Mouse (Mus musculus) brain, embryonic 18.5 days (tissue): ENCODE measurements around the gene Ighmbp2.

Experiments used
- DNase-seq: peaks from one replicate; pipeline ENCODE4 v3.0.0-alpha.2; 2012; ENCODE audit warnings: low read depth, low spot score

Gene Ighmbp2

DNA sequence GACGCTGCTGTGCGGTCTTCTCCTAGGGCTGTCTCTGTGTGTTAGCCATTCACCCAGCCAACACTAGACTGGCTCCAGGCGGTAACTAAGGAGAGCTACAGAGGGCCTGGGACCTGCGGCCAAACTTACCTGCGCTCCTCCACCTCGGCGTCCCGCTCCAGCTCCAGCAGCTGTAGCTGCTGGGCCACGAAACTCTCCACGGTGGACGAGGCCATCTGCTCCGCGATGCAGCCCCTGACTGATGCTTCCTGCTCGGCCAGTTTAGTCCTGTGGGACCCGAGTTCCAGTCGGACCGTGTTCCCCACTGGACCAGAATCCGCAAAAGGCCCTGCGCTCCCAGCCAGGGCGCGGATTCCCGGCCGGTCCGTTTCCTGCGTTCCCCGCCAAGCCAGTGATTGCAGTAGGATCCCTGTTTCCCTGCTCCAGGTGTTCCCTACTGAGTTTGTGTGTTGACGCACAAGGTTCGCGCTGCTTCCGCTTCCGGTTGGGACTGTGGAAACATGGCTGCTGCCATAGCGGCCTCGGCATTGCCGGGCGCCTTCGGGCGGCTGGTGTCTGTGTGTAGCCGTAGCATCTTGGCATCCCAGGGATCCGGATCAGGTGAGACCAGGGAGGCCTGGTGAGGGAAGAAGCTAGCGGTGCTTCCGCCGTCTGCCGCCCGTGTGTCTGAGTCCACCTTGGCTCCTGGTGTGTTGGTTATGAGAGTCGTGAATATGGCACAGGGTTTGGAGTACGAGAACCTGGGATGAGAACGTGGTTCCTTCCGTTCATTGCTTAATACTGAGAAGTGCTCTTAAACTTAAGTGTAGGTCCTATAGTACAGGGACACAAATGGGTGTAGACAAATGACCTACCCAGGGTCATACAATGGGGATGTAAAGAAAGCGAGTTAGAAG lies at the start of gene Ighmbp2, which contains the start of gene Mrpl21:
Gene Ighmbp2 (minus strand): TSS at position 446 of the 896 bp plus-strand sequence.
Gene Mrpl21 (plus strand): TSS at position 330 of the 896 bp plus-strand sequence.
- DNase-seq = peak; percentile 82

DNA sequence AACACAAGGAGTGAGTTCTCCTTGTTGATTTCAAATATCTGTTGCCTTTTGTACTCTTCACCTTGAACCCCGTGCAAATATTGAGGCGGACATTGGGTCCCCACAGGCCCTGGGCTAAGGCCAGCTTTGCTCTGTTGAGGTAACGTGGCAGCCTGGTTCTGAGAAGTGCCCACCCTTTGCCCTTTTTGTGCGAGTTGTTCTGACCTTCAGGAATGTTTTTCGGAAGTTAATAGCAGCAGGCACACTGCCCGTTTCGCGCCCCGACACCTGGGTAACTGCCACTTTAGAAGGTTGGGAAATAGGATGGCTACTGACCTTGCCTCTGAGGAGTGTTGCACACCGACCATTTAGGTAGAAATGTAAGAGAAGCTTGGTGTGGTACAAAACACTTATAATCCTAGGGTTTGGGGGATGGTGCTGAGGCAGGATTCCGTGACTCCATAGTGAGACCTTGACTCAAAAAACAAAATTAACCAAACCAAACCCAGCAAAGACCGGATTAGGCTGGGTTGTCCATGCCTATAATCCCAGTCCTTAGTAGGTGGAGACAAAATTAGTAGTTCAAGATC lies 43.7 kb upstream of the Ighmbp2 start:
- DNase-seq = no peak

DNA sequence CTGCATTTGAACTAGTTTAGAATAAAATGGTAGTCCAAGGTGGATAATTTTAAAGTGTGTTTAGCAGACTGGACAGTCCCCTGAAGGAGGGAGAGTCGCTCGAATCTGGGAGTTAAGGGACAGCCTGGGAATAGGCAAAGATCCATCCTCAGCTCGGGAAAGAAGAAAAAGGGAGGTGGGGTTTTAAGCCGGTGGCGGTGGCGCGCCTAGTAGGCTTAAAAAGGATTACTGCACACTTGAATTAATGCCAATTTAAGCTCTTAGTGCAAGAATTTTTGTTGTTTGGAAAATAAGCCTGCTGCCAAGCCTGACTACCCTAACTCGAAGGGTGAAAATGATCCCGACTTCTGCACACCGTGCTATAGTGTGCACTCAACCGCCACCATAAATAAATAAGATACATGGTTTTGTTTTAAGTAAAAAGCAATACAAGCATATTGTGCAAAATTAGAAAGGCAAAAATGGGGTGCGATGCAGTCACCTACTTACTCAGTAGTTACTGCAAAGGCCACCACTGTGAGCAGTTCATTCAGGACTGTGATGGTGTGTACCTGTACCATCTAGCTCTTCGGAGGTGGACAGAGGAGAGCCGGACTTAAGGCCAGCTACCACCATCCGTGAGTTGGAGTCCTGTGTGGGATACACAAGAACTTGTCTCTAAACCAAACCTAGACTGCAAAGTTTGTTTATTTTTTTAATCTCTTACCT lies 43.1 kb upstream of the Ighmbp2 start:
- no peak for DNase-seq

DNA sequence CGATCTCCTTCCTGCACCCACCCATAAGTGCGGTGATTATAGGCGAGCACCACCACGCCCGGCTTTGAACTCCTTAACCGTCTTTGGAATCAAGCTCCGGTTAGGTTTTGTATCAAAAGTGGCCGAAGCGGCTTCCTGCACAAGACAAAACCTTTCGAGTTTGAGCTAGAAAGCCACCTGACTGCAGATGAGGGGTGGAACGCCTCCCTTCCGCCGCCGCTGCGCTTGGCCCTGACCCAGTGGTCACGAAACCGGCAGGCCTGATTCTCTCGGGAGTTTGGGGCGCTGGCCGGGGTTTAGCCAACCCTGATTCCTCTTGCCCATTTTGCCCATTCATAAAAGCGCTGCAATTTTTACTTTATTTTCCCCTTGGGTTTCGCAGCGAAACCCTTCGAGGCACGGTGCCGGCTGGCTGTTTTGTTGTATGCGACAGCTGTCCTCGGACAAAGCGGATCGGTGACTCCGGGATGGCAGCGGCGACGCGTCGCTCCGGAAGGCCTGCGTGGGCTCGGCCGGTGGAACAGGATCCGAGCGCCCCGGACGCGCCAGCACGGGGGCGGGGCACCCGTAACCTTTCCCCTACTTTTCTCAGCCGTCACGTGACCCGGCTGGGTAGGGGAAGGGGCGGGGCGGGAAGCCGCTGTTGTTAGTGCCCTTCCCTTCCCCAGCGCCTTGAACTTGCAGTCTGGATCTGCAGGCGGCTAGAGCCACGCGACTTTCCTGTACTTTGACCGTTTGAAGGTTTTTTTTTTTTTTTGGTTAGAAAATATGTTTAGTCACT lies 42.3 kb upstream of the Ighmbp2 start:
- DNase-seq = peak; percentile 54

DNA sequence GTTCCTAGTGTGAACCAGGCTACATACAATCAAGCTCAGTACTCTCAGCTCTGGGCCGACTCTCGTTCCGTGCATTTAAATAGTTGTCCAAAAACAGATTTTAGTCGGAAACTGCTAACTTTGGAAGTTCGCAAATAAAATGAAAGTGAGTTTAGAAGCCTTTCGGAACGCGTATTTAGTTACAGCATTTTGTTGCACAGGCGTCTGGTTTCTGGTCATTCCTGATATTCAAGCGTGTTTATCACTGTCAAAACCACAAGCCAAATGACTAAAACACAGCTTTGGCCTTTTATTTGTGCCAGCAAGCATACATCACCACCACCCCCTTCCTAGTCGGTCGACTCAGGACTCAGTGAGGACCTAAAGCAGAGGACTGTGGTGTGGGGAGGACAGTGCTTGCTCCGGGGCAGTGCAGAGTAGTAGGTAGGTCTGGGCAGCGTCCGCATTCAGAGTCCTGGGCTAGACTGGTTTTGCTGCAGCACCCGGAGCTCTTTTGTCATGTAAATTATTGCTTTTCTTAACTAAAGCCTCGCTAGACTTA lies 41.5 kb upstream of the Ighmbp2 start:
- no peak for DNase-seq

DNA sequence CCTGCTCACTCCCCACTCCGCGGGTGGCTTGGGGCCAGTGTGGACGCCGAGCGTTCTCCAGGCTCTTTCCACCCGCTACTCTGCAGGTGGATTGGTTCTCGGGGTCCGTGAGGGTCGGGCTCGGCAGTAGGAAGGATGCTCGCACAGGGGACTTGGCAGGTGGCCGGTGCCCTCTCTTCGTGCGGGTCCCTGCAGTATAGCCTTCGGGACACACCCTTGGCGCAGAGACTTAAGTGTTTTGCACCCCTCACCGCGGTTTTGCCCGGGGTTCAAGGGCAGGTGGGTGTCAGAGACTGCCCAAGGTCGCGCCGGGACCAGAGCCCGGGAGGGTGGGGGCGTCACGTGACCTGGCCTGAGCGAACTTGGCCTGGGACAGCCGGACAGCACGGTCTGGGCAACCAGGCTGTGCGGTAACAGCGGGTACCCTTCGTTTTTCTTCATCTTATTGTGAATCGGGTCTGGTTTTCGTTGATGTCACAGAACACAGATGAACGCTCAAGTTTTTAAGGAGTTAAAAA lies 41.0 kb upstream of the Ighmbp2 start:
- DNase-seq = no peak

DNA sequence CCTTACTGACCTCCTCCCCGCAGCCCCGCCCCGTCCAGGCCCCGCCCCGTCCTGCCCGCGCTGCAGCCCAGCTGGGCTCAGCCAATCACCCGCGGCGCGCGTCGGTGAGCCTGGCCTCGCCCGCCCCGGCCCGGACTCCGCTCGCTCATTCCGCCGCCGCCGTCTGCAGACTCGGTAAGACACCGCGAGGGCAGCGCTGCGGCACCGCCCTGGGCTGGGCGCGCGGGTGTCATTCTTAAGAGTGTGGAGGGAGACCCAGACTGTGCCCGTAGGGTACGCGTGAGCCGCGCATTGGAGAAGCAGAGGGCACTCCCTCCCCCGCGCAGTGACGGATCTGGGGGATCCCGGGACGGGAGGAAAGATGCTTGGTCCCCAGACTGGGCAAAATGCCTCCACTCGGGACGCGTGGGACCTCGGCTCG lies 40.4 kb upstream of the Ighmbp2 start:
- DNase-seq = no peak

DNA sequence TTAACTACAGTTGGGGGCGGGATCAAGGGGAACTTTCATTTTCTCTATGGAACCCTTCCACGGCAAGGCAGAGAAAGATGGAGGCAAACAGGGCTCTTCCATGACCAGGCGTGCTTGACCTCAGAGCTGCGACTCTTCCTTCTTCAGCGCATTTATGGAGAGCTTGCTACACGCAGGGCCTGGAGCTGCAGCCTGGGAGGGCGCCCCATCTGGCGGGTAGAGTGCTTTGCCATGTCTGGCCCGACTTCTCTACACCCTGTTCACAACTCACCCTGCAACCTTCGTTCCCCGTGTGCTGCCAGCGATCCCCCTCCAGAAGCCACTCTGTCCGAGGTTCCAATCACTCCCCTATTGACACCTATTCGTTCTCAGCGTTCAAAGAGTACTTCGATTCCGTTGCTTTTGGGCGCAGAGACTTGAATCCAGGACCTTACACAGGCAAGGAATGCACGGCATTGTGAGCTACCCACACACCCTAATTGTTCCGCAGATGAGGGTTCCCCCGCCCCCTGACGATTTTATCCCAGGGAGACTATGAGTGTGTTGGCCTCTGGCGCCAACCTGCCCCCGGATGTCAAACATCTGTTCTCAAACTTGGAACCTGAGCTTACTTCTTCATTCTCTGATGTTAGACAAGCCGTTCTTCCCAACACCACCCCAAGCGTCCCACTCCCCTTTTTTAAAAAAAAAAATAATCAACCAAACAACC lies 39.6 kb upstream of the Ighmbp2 start, which contains the start of gene Cpt1a:
Gene Cpt1a (plus strand): TSS at position 74 of the 709 bp plus-strand sequence.
- no peak for DNase-seq

DNA sequence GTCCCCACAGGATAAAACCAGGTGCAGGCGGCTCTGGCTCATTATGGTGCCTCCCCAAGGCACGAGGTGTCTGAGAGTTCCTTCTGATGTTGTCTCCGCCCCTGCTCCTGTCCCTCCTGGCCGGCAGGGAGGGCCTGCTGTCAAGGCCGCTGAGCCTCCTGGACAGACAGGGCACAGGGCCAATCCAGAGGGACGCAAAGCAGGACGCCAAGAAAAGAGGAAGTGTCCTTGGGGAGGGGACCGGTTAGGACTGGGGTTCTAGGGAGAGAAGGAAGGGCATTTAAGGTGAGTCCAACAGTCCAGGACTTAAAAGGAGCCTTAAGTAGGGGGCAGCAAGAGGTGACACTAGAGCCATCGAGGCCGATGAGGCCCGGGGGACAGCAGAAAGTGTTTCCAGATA lies 38.8 kb upstream of the Ighmbp2 start:
- no peak for DNase-seq

DNA sequence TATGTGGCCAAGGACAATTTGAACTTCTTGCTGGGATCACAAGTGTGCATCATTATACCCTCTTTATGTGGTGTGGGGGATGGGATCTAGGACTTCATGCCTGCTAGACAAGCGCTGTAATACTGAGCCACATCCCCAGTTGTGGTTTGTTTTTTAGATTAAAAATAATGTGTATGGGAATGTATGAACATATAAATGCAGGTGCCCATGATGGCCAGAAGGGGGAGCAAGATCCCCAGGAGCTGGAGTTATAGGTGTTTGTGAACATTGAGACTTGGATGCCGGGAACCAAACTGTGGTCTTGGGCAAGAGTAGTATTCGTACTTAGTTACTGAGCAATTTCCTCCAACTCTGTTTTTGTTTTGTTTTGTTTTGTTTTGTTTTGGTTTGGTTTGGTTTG lies 38.0 kb upstream of the Ighmbp2 start:
- no peak for DNase-seq

DNA sequence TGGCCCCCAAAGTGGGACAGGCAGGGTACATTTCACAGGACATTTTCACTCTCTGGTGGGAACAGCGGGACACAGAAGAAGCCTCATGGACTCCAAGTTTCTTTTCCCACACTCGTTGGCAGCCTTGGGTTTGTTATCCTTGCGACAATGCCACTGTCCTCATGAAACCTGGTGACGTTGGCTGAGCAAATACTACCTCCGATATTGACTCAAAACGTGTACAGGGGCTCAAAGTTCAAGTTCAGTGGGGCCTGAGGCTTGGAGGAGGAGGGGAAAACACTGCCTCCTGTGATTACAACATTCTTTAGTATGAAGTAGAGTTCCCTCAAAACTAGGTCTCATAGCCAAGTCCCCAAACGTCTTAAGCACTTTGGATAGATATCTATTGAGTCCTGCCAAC lies 37.3 kb upstream of the Ighmbp2 start:
- no peak for DNase-seq

DNA sequence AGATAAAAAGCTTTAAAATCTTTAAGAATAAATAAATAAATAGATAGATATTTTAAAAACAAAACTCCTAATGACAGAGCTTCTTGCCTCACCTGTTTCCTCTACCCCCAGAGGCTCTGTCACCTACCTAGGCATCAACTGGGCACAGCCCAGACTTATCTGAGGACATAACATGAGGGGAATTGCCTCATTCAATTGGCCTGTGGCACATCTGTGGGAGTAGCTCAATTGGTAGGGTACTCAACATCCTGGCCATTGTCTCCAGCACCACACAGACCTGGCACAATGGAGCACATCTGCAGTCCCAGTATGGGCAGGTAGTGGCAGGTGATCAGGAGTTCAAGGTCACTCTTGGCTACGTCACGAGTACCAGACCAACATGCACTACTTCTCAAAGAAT lies 36.5 kb upstream of the Ighmbp2 start:
- no peak for DNase-seq

DNA sequence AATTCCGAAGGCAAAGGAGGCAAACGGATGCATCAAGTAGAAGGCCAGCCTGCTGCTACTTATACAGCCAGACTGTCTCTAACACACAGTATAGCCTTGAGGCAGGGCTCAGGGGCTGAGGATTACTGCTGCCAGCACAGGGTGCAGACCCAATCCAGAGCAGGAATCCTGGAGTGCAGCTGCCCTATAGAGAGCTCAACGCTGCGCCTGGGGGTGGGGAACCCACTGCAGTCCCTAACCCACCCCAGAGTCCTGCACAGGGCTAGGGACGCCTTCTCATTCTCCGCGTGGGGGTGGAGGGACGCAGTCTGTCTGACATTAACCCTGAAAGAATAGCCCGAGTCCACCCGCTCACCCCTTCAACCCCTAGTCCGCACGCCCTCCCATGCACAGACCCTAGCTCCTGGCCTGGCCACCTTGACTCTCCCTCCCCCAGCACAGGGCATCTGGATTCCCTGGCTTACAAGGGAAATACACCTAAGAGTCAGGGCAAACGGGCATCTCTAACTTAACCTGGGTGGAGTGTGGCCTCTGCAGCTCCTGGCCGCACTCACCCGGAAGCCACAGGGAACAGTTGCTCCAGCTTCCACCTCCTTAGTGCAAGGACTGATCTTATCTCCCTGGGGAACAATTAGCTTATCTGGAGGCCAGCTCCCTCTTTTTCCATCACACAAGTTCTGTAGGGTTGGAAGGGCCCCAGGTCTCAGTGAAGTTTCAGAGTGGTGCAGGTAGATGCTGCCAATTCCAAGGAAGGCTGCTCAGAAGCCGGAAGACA lies 24.5 kb upstream of the Ighmbp2 start:
- DNase-seq = no peak

DNA sequence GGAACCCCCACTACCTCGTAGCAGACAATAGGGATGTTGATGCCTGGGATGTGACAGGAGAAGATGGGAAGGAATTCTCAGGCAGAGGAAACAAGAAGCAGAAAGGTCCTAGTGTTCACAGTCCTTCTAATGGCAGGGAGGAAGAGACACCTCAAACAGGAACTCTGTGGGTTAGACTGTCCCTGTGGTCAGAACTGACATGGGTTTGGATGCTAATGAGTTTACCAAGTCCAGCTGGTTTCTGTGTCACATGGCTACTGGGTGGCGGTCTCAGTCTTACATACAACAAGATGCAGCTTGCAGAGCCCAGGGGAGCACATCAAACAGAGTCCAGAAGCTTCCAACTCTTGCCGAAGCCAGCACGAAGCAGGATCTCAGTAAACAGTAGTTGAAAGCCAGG lies 21.2 kb upstream of the Ighmbp2 start:
- no peak for DNase-seq

DNA sequence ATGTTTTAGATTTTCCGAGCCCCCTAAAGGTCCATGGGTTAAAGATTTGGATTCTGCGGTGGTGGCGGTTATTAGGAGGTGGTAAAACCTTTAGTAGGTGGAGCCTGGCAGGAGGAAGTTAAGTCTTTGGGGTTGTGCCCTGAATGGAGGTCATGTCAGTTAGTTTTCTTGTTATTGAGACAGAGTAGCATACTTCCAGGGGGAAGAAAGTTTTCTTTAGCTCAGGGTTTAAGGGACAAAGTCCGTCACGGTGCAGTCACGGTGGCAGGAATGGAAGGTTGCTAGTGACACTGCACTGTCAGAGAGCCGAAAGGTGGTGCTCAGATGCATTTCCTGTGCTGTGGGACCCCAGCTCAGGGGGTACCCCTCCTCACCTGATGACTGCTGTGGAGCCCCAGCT lies 15.0 kb upstream of the Ighmbp2 start:
- DNase-seq = no peak

DNA sequence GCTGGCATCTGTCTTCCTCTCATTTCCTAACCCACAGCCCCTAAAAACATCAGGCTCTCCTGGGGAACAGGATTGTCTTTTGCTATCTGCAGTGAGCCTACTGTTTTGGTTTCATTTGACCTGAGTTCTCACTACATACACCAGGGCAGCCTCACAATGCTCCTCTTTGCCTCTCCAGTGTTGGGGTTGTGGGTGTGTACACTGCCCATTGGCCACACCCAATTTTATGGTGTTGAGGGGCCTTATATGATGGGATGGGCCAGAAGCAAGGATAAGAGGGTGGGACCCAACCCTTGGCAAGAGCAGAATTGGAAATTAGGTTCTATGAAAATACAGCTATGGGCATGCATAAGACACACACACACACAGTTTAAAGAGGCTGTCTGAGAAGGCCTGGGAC lies 14.2 kb upstream of the Ighmbp2 start:
- DNase-seq = no peak

DNA sequence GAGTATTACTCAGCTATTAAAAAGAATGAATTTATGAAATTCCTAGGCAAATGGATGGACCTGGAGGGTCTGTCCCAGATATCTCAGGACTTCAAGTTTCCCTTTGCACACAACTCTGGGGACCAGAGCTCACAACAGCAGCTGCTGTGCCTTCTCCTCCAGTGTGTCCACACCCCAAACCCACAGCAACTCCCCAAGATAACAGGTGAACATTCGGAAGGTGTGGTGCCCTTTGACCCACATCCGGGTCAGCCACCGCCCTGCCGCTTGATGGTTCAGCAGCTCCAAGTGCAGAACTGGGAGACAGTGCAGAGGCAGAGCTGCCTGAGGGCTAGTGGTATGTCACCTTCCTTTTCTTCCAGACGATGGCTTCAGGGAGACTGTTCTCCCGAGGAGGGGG lies 12.4 kb upstream of the Ighmbp2 start:
- no peak for DNase-seq

DNA sequence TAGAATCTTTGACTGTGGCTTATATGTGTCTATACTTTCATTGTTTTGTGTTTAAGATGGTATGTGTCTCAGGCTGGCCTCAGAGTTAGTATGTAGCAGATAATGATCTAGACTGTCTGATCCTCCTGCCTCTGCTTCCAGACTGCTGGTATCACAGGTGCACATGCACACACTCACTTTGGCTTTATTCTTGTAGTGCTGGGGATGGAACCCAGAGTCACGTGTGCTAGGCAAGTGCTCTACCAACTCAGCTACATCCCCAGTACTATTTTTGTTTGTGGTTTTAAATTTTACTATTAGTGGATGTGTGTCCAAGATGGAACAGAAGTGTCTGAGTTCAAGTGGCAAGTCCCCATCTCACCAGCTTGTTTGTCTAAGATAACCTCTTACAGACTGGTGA lies 10.2 kb upstream of the Ighmbp2 start:
- no peak for DNase-seq

DNA sequence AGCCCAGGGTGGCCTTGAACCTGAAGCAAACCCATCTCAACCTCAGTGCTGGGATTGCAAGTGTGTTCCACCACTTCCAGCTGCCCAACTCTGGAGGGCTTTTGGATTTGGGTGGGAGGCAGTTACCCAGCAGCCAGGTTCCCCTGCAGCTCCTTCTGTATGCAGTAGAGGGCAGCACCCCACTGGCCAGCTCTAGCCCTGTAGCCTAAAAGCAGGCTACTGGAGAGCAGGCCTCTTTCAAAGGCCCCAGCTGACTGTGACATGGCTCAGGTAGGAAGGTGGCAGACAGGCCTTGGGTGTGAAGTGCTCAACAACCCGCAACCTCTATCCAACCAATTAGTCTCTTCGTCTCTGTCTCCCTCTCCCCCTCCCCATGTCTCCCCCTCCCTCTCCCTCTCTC lies 9.2 kb upstream of the Ighmbp2 start:
- DNase-seq = no peak

DNA sequence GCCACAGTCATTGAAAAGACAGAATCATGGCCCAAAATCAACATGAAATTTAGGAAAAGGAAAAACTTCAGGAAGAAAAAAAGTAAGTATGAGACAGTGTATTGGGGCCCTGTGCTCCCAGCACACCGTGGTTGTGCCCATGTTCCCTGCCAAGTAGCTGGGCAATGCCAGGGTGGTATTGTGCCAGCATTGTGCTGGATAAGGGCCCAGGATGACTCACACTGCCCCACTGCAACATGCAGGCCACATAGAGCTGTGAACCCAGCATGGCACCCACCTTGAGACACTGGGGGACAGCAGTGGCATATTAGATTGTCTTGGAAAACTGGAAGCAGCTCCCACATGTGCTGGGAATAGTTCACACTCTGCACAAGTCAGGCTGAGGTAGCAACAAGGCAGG lies 6.2 kb upstream of the Ighmbp2 start:
- DNase-seq = no peak
